Mouse (Mus musculus): ENCODE measurements around the gene Rps26. TPM values are rescaled to one million over a fixed set of nuclear protein-coding genes. Genes with fewer than 3 reads are reported as not detected.
"Not testable (repeated sequence)": the region's sequence is repeated elsewhere in the genome, so short reads cannot be mapped to it uniquely, and the experiment has no call there.

Rps26 gene
- total RNA-seq, 2 experiments from 2014 or later: 1,543 to 3,309 TPM

DNA sequence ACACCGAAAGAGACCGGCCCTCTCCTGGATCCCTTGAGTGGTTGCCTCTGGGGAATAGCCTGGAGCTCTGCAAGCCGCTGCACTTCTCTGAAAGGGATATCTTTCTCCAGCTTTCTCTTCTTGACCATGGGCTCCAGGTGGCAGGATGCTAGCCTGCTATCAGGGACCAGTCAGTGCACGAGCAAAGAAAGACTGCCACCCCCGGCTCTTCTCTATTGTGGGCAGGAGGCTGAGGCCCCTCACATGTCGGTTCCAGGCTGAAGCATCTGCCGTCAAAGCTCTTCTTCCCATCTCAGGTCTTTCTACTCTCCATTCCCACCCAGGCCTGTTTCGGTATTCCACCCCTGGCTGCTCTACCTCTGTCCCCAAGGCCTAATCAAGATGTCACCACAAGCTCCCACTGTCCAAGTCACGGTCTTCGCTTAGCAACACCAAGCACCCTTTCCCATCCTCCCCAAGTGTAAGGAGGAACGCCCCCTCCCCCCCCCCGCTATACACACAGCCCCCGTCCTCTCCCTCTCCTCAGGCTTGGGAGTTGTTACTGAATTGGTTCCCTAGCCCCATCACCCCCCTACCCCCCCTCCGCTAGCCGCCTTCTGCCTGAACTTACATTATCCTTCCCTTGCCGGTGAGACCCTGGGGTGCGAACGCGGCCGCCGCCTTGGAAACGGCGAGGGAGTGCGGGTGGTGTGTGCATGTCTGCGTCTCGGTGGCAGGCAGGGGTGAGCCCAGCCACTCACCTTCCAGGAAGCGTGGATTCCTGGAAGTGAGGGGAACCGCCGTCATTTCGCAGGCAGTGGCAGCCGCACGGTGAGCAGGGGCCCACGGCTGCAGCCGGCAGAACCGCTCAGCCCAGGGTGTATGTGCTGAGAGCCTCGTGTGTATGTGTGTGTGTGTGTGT lies 18.8 kb upstream of the Rps26 start, which contains the start of gene Ikzf4:
Gene Ikzf4 (minus strand): TSS at position 881 of the 901 bp plus-strand sequence.
- ATAC-seq (replicated peaks; ENCODE audit: low FRiP score, low TSS enrichment, poor library complexity, severe bottlenecking): 0 out of 2 replicates have a peak, but pooled peaks have one; percentile 30

DNA sequence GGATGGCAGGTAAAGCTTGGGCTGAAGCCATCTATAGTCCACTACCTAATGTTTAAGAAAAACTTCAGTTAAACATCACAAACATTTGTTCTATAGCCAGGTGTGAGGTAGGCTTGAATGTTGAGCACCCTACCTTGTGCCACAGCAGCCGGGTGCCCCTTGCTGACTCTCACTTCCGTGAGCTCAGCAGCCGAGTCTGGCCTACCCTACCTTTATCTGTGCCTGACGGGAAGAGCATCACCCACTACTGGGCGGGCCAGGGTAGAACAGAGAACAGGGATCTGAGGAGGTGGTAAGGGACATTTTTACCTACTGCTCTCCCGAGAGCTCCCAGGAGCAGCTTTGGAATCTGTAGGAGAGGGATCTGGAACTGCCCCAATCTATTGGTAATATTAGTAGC lies 16.2 kb upstream of the Rps26 start:
- no peak for ATAC-seq (replicated peaks; ENCODE audit: low FRiP score, low TSS enrichment, poor library complexity, severe bottlenecking)

DNA sequence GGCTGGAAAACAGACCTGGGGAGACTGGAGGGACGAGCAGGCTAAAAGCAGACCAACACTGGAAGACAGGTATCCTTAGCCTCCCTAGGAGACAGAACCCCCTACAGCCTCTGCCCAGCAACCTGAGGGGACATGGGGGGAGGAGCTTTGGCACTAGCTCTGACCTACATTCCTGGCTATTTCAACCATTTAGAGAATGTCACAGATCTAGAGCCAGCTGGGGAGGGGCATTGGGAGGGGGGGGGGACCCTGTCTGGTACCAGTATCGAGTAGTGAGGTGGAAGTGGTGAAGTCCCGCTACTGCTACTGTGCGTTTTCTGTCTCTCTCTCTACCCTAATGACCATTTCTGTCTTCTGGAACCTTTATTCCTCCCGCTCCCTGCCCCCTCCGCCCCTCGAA lies 15.3 kb upstream of the Rps26 start:
- ATAC-seq (replicated peaks; ENCODE audit: low FRiP score, low TSS enrichment, poor library complexity, severe bottlenecking): no peak

DNA sequence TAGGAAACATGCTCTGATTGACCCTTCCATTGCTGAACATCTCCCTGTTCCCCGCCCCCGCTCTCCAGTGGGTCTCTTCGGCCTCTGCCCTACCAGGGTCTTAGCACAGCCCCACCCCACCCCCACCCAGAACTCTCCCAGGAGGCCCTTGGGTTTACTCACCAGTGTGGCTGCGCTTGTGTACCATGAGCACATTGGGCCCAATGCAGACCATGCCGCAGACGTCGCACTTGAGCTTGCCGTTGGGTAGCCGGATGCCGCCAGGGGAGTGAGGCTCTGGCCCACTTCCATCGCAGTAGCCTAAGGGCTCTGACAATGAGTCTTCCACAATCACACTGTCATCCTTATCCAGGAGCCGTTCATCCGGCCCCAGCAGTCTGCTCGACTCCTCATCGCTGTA lies 14.3 kb upstream of the Rps26 start:
- no peak for ATAC-seq (replicated peaks; ENCODE audit: low FRiP score, low TSS enrichment, poor library complexity, severe bottlenecking)

DNA sequence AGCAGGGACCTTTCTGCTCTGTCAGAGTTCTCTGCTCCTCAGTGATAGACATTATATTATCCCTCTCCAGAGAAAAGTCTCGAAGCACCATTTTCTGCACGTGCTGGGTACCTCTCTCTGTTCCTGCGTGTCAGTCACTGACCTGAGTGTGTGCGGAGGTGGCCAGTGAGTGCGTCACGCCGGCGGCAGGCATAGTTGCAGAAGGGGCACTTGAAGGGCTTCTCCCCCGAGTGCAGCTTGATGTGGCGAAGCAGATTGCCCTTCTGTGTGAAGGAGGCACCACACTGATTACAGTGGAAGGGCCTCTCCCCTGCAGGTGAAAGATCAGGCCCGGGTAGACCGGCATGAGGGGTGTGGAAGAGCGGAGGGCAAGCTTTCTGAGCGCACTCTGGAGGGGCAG lies 13.5 kb upstream of the Rps26 start:
- no peak for ATAC-seq (replicated peaks; ENCODE audit: low FRiP score, low TSS enrichment, poor library complexity, severe bottlenecking)

DNA sequence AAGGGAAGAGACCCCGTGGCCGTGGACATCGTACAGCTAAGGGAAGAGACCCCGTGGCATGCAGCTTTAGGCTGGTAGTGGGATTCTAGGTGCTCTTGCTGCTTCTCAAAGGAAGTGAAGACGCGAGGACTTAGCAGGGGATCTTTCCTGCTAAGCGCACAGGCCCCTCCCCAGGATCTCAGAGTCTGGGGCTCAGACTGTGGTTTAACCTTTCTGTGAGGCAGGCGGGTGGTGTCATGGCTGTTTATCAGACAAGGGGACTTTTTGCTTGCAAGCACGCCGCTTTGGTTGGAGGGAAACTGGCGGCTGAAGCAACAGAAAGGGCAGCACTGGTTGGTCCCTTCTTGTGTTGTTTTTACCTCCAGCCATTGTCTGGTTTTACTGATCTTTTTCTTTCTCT lies 10.5 kb upstream of the Rps26 start:
- peak; percentile 66 for ATAC-seq (replicated peaks; ENCODE audit: low FRiP score, low TSS enrichment, poor library complexity, severe bottlenecking)

DNA sequence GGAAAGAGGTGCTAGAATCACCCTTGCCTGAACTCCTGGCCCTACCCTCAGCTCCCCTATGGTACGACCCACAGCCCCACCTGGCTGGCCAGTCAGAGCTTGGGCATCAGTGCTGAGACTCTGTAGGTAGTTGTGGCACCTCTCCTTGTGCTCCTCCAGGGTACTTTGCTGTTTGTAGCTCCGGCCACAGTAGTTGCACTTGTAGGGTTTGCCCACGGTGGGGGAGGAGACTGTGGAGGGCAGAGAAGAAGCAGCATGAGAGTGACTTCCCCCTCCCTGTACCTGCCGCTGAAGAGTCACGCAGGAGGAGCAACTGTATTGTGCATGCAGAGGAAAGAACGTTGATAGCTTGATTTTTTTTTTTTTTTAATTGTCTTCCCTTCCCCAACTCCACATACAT lies 10.0 kb upstream of the Rps26 start:
- peak; percentile 33 for ATAC-seq (replicated peaks; ENCODE audit: low FRiP score, low TSS enrichment, poor library complexity, severe bottlenecking)

DNA sequence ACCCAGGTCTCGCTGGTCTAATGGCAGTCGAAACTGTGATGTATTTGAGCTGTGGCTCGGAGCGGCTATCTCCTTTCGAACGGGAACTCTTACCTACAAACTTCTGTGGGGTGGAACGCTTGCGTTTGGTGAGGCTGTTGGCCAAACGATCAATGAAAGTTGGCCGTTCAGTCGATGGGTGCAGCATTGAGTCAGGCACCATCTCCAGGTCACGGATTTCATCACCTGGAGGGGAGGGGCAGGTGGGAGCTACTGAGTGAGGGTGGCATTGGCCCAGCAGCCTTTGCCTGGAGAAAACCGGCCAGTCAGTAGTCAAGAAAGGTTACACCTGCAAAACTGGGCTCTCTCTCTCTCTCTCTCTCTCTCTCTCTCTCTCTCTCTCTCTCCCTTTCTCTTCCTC lies 9.2 kb upstream of the Rps26 start:
- no peak for ATAC-seq (replicated peaks; ENCODE audit: low FRiP score, low TSS enrichment, poor library complexity, severe bottlenecking)

DNA sequence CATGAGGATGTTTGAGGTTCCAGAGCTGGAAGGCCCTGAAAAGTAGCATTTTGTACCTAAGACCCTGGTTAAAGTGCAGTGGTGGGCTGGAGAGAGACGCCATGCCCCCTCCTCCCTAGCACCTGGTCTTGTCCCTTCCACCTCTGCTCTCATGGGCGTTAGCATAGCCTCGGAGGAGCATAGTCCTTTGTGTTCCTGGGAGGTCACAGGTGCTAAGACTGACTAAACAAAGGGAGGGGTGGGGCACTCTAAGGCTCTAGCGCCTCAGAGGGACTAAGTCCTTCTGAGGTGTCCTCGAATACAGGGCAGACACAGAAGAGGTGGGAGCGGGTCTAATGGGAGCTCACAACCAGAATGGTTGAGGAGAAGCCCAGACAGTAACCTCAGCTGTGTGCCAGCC lies 5.0 kb upstream of the Rps26 start:
- ATAC-seq (replicated peaks; ENCODE audit: low FRiP score, low TSS enrichment, poor library complexity, severe bottlenecking): no peak

DNA sequence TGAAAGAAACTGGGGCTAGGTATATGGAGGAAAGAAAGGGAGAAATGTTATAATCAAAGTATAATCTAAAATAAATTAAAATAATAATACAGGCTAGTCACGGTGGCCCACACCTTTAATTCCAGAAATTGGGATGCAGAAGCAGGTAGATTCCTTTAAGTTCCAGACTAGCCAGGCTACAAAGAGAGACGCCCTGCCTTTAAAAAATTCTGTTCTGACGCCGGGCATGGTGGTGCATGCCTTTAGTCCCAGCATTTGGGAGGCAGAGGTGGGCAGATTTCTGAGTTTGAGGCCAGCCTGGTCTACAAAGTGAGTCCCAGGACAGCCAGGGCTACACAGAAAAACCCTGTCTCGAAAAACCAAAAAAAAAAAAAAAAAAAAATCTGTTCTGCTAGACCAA lies 3.8 kb upstream of the Rps26 start:
- ATAC-seq (replicated peaks; ENCODE audit: low FRiP score, low TSS enrichment, poor library complexity, severe bottlenecking): not testable (repeated sequence)

DNA sequence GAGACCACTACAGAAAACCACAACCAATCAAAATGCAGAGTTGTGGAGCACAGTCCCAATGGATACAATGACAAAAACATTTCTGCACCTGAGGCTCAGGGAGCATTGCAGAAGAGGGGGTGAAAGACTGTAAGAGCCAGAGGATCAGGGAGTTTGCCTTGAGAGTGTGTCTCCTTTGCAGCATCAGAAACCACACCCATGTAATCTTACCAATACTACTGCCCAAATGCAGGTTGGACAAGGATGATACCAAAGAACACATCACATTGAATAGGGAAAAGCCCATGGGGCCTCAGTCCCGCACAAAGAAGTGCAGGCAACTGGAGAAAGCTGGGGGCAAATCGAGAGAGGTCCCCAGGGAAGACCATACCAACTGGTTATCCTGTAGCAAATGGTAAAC lies 3.2 kb upstream of the Rps26 start:
- peak; percentile 13; the same call in 1 of the 2 replicates for ATAC-seq (replicated peaks; ENCODE audit: low FRiP score, low TSS enrichment, poor library complexity, severe bottlenecking)

DNA sequence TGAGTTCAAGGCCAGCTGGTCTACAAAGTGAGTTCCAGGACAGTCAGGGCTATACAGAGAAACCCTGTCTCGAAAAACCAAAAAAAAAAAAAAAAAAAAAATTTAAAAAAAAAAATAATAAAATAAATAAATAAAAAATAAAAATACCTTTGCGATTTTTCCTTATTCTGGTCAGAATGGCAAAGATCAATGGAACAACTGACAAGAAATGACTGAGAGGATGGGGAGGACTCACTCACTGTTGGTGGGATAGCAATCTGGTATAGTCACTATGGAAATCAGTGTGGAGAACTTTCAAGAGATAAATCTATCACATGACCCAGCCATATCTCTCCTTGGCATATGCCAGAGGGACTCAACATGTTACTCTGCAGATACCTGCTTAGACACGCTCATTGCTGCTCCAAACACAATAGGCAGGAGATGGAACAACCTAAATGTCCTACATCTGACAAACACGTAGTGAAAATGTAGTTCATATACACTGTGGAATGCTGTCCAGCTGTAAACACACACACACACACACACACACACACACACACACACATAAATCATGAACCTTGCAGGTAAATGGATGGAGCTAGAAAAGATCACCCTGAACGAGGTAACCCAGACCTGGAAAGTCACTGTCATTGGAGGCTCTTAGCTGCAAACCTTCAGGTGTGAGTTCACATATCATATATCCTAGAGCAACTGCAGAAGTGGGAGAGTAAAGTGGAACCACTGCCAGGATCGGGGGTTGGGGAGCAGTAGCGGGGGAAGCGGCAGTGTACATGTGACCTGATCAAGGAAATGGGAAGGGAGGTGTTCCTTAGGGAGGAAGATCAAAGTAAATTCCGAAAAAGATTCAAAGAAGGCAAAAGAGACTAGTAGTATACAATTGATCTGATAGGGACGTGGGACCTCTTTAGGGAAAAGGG lies 1.1 kb upstream of the Rps26 start:
- ATAC-seq (replicated peaks; ENCODE audit: low FRiP score, low TSS enrichment, poor library complexity, severe bottlenecking): peak; percentile 56

DNA sequence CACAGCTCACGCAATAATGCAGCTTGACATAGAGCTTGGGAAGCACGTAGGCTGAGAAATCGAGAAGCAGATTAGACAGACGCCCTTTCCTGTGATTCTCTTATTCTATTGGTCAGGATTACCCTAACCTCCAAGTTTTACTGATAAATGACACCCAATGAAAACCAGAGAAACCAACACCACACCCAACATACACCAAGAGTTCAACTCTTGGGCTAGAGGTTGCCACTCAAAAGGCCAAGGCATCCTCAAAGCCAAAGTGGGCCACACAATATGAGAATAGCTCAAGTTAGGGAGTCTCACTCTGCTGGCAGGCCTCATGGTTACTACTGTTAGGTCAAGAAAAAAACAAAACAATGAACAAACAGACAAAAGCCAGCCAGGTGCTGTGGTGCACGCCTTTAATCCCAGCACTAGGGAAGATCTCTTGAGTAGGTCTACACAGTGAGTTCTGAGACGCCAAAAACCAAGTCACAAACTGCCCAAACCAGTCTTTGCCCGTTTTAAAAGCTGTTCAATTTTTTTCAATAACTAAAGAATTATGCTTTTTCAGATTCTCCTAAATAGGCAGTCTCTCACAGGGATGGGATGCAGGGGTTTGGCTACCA lies 1.2 kb downstream of the Rps26 start:
- peak; percentile 64 for ATAC-seq (replicated peaks; ENCODE audit: low FRiP score, low TSS enrichment, poor library complexity, severe bottlenecking)

DNA sequence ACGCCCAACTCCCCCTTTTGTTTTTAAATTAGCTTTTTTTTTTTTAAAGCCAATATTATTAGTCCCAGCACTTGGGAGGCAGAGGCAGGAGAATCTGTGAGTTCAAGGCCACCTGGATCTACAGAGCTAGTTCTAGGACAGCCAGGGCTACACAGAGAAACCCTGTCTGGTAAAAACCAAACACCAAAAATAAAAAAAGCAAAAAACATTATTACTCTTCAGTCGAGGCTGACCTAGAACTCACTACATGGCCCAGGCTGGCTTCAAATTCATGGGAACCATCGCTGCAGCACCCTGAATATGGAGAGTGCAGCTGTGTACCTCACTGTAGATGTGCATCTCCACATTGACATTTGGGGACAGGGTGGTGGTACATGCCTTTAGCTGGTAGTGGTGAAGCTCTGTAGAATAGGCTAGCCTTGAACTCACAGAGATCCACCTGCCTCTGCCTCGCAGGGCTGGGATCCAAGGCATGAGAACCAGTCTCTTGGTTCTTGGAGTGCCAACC lies 3.4 kb downstream of the Rps26 start:
- not testable (repeated sequence) for ATAC-seq (replicated peaks; ENCODE audit: low FRiP score, low TSS enrichment, poor library complexity, severe bottlenecking)

DNA sequence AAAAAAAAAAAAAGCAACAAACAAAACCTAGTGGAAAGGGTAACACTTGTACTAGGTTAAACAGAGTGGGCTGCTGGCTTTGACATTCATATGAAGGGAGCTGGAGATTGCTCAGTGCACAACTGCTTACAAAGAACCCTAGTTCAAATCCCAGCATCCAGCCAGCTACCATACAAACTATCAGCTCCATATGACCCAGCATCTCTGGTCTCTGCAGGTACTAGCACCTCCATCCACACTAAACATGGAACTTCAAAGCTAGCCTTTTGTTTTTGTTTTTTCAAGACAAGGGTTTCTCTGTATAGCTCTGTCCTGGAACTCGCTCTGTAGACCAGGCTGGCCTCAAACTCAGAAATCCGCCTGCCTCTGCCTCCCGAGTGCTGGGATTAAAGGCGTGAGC lies 3.8 kb downstream of the Rps26 start:
- ATAC-seq (replicated peaks; ENCODE audit: low FRiP score, low TSS enrichment, poor library complexity, severe bottlenecking): no peak

DNA sequence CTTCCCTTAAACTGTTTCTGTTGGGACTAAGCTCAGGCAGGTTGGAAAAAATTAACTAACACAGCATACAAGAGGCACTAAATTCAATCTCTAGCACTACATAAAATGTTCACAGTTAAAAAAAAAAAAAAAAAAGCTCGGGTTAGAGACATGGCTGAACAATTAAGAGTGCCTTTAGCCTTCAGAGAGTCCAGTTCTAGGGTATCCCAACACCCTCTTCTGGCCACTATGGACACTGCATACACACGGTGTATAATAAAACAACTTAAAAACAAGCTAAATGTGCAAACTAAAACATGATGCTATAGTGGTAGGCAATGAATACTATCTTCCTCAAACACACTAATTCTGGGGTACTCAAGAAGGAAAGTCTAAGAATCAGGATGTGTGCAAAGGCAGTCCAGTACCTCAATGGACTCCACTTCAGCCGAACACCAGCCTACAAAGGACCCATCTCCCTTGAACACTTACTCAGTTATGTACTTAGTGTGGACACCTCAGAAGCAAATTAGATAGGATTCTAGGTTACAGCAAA lies 4.5 kb downstream of the Rps26 start:
- 0 out of 2 replicates have a peak, but pooled peaks have one; percentile 20 for ATAC-seq (replicated peaks; ENCODE audit: low FRiP score, low TSS enrichment, poor library complexity, severe bottlenecking)

DNA sequence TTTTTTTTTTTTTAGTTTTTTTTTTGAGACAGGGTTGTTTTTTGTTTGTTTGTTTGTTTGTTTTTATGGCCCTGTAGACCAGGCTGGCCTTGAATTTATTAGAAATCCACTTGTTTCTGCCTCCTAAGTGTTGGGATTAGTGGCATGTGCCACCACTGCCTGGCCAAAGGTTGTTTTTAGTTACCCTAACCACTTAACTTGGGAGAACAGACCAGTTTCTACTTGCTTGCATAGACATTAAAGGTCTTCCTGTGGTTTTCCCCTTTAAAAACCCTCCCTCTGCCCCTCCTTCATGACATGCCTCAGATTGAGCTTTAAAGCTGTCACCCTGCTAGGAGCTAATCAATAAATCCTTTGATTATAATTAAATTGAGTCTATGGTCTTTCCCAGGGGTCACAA lies 6.3 kb downstream of the Rps26 start:
- no peak for ATAC-seq (replicated peaks; ENCODE audit: low FRiP score, low TSS enrichment, poor library complexity, severe bottlenecking)

DNA sequence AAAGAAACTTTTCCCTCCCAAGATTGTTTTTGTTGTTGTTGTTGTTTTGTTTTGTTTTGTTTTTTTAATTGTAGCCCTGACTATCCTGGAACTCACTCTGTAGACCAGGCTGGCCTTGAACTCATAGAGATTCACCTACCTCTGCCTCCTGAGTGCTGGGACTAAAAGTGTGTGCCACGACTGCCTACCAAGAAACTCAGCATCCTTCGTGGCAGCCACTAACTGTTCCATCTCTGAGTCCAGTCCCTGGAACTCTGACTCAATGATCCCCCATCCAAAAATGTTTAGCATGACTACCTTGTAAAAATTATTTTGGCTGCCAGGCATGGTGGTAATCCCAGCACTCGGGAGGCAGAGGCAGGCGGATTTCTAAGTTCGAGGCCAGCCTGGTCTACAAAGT lies 7.4 kb downstream of the Rps26 start:
- not testable (repeated sequence) for ATAC-seq (replicated peaks; ENCODE audit: low FRiP score, low TSS enrichment, poor library complexity, severe bottlenecking)

DNA sequence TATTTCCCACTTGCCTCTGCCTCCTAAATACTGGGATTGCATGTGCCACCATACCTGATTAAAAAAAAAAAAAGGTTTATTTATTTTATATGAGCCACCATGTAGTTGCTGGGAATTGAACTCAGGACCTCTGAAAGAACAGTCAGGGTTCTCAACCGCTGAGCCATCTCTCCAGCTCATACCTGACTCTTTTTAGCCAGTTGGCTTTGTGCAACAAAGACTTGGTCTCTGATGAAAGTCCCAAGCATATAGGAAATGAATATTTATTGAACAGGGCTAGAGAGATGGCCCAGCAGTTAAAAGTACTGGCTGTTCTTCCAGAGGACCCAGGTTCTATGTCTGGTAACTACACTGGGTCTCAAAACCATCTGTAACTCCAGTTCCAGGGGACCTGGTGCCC lies 8.0 kb downstream of the Rps26 start:
- no peak for ATAC-seq (replicated peaks; ENCODE audit: low FRiP score, low TSS enrichment, poor library complexity, severe bottlenecking)
